12 mouse cellular contexts compared by ENCODE assay signal in the genomic region with DNA sequence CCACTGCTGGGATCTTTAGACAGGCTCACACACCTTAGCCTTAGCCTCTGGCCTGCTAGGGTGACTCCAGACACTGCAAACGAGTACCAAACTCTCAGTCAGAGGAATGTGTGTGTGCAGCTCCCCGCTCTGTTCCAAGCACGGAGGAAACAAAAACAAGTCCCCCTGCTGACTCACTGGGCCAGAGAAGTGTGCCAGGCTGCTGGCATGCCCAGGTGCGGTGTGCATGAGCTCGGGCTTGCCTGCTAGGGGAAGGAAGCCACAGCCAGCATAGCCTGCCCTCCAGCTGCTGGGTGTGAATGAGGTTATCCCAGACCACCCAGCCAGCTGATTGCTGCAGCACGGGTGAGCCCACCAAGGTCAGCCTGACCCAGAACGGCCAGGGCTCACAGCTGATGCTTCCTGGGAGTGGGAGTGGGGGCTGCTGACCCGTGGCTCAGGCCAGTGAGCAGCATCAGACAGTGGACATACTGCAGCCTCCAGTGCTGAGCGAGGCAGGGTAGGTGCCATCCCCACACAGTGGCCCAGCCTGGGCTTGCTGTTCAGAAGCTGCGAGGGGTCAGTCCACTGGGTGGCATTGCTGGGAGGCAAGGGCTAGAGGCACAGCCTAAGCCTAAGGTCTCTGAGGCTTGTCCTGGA. TPM values are rescaled to one million over a fixed set of nuclear protein-coding genes. Genes with fewer than 3 reads are reported as not detected.
DNase-seq lines count a peak whose midpoint lies in the region; ATAC-seq lines count a peak whose summit lies in the region.
"Had no signal": no experiment of that assay in that cellular context is flagged by ENCODE, and none has a peak within 500 bp of the region (broad histone marks: within the 10 kb centered on the region; RNA-seq: fewer than 3 reads in every experiment).

No protein-coding gene starts in this region.

- H3K27ac ChIP-seq in heart, embryonic 10.5 days: peak overlapping the region; percentile 50; the same call in 1 of the 2 replicates
- no peak overlapping the region for H3K27ac ChIP-seq in heart, embryonic 11.5 days (ENCODE audit: low read depth, low read length)
- H3K27ac ChIP-seq: embryonic facial prominence, embryonic 12.5 days; hindbrain, embryonic 15.5 days; liver, embryonic 14.5 days; neural tube, embryonic 13.5 days had no signal

- no peak overlapping the region for H3K9ac ChIP-seq in heart, embryonic 11.5 days (ENCODE audit: low read depth, low read length)
- H3K9ac ChIP-seq: embryonic facial prominence, embryonic 12.5 days; hindbrain, embryonic 15.5 days; liver, embryonic 14.5 days; neural tube, embryonic 13.5 days had no signal

- no peaks in the 10 kb centered on the region for H3K9me3 ChIP-seq in heart, embryonic 10.5 days
- H3K9me3 ChIP-seq in heart, embryonic 11.5 days (replicated peaks; ENCODE audit: control insufficient read depth, low read length): no peaks in the 10 kb centered on the region
- H3K9me3 ChIP-seq: embryonic facial prominence, embryonic 12.5 days; hindbrain, embryonic 15.5 days; neural tube, embryonic 13.5 days had no signal

- H3K4me1 ChIP-seq in heart, embryonic 10.5 days: peaks cover 17% of the 10 kb centered on the region
- H3K4me1 ChIP-seq in heart, embryonic 11.5 days (ENCODE audit: control insufficient read depth, insufficient read depth, low read length): no peaks in the 10 kb centered on the region
- H3K4me1 ChIP-seq: embryonic facial prominence, embryonic 12.5 days had no signal

- peaks cover 56% of the 10 kb centered on the region for H3K36me3 ChIP-seq in heart, embryonic 10.5 days
- no peaks in the 10 kb centered on the region for H3K36me3 ChIP-seq in heart, embryonic 11.5 days (ENCODE audit: control insufficient read depth, insufficient read depth, low read length)
- H3K36me3 ChIP-seq: hindbrain, embryonic 15.5 days had no signal

- no peak overlapping the region for H3K4me2 ChIP-seq in heart, embryonic 11.5 days
- H3K4me2 ChIP-seq: embryonic facial prominence, embryonic 12.5 days; hindbrain, embryonic 15.5 days; neural tube, embryonic 13.5 days had no signal

- no peak for ATAC-seq in heart, embryonic 11.5 days (replicated peaks; ENCODE audit: insufficient number of reproducible peaks, low FRiP score, low TSS enrichment)
- ATAC-seq in common myeloid progenitor, adult 5-6 weeks (replicated peaks; ENCODE audit: low read depth, poor library complexity, severe bottlenecking): peak; percentile 50; the same call in 1 of the 2 replicates
- ATAC-seq in neutrophil, adult 5-6 weeks (ENCODE audit: extremely low read depth, insufficient number of reproducible peaks, low FRiP score, poor library complexity, severe bottlenecking): peak; percentile 5; the same call in 1 of the 2 replicates

- WGBS in heart, embryonic 10.5 days: 67% methylated on average over 10 of the region's 10 CpGs
- WGBS in heart, embryonic 11.5 days (ENCODE audit: insufficient replicate concordance): 67% methylated on average over 10 of the region's 10 CpGs

- no peaks in the 10 kb centered on the region for H3K27me3 ChIP-seq in heart, embryonic 10.5 days (ENCODE audit: insufficient read depth, poor library complexity, severe bottlenecking)
- no peaks in the 10 kb centered on the region for H3K27me3 ChIP-seq in heart, embryonic 11.5 days (ENCODE audit: control insufficient read depth, insufficient read depth, low read length)
- H3K27me3 ChIP-seq: embryonic facial prominence, embryonic 12.5 days; hindbrain, embryonic 15.5 days; neural tube, embryonic 13.5 days had no signal

- no peak overlapping the region for H3K4me3 ChIP-seq in heart, embryonic 10.5 days
- no peak overlapping the region for H3K4me3 ChIP-seq in heart, embryonic 11.5 days (ENCODE audit: low read depth, low read length)
- H3K4me3 ChIP-seq: embryonic facial prominence, embryonic 12.5 days; hindbrain, embryonic 15.5 days; neural tube, embryonic 13.5 days had no signal

- DNase-seq in heart, embryonic 10.5 days (ENCODE audit: low spot score): no peak
- DNase-seq in right cerebral cortex, adult 18-20 months: peak; percentile 53
- no peak for DNase-seq in right cerebral cortex, postnatal 14 days
- no peak for DNase-seq in cerebellum, adult 9-11 months
- DNase-seq: spleen, adult 18-20 months had no signal

RNA-seq across cellular contexts. Expression of a gene that starts 8.2 kb away (rescaled TPM):
- polyA plus RNA-seq in heart, embryonic 10.5 days (2016; fragmentation: Nextera tagmentation; extraction: Ambion mirVana): 43.9 and 46.6 TPM in 2 replicates
- 28.7 and 30.0 TPM in 2 replicates for polyA plus RNA-seq in heart, embryonic 11.5 days (2014; fragmentation: Nextera tagmentation; extraction: Ambion mirVana)
- 5.0 and 7.7 TPM in 2 replicates for total RNA-seq in common myeloid progenitor, adult 5-6 weeks (2017)
- total RNA-seq in neutrophil, adult 5-6 weeks (2017): 5.8 and 7.0 TPM in 2 replicates

RNA-seq across cellular contexts. Expression of a gene that starts 15.8 kb away (rescaled TPM):
- 4.2 and 5.9 TPM in 2 replicates for polyA plus RNA-seq in heart, embryonic 10.5 days (2016; fragmentation: Nextera tagmentation; extraction: Ambion mirVana)
- polyA plus RNA-seq in heart, embryonic 11.5 days (2014; fragmentation: Nextera tagmentation; extraction: Ambion mirVana): 1.6 and 2.1 TPM in 2 replicates
- total RNA-seq in common myeloid progenitor, adult 5-6 weeks (2017): 4.5 and 4.9 TPM in 2 replicates
- total RNA-seq in neutrophil, adult 5-6 weeks (2017): 12.6 and 15.0 TPM in 2 replicates

RNA-seq across cellular contexts. Expression of a gene that starts 18.9 kb away (rescaled TPM):
- polyA plus RNA-seq in heart, embryonic 10.5 days (2016; fragmentation: Nextera tagmentation; extraction: Ambion mirVana): 0.16 and 0.23 TPM in 2 replicates
- 0.18 TPM in 1 of 2 replicates, not detected in the other for polyA plus RNA-seq in heart, embryonic 11.5 days (2014; fragmentation: Nextera tagmentation; extraction: Ambion mirVana)
- total RNA-seq in common myeloid progenitor, adult 5-6 weeks (2017): not detected in 2 replicates
- total RNA-seq in neutrophil, adult 5-6 weeks (2017): not detected in 2 replicates
- polyA plus RNA-seq: embryonic facial prominence, embryonic 12.5 days; hindbrain, embryonic 15.5 days; neural tube, embryonic 13.5 days had no signal

RNA-seq across cellular contexts. Expression of a gene that starts 22.6 kb away (rescaled TPM):
- polyA plus RNA-seq in heart, embryonic 10.5 days (2016; fragmentation: Nextera tagmentation; extraction: Ambion mirVana): 7.5 and 7.7 TPM in 2 replicates
- 6.6 and 8.6 TPM in 2 replicates for polyA plus RNA-seq in heart, embryonic 11.5 days (2014; fragmentation: Nextera tagmentation; extraction: Ambion mirVana)
- total RNA-seq in common myeloid progenitor, adult 5-6 weeks (2017): 27.1 and 34.4 TPM in 2 replicates
- total RNA-seq in neutrophil, adult 5-6 weeks (2017): not detected in 2 replicates
